Mouse (Mus musculus): Measurements from ENCODE around the gene Ube2s. TPM values are rescaled to one million over a fixed set of nuclear protein-coding genes. Genes with fewer than 3 reads are reported as not detected.

Gene Ube2s
- total RNA-seq, 1 experiment from 2014 or later: 203 TPM

GRCm38 (mm10) chr7:4782130-4782529 lies 30.3 kb downstream of the Ube2s start:
- no peak for ATAC-seq (replicated peaks; ENCODE audit: low read depth, poor library complexity, severe bottlenecking)

- ATAC-seq (replicated peaks; ENCODE audit: low read depth, poor library complexity, severe bottlenecking): 0 out of 2 replicates have a peak, but pooled peaks have one; percentile 9
Measured at GRCm38 (mm10) chr7:4779921-4780320, 32.5 kb downstream of the Ube2s start.

GRCm38 (mm10) chr7:4777851-4778637 lies 34.3 kb downstream of the Ube2s start:
- no peak for ATAC-seq (replicated peaks; ENCODE audit: low read depth, poor library complexity, severe bottlenecking)

DNA sequence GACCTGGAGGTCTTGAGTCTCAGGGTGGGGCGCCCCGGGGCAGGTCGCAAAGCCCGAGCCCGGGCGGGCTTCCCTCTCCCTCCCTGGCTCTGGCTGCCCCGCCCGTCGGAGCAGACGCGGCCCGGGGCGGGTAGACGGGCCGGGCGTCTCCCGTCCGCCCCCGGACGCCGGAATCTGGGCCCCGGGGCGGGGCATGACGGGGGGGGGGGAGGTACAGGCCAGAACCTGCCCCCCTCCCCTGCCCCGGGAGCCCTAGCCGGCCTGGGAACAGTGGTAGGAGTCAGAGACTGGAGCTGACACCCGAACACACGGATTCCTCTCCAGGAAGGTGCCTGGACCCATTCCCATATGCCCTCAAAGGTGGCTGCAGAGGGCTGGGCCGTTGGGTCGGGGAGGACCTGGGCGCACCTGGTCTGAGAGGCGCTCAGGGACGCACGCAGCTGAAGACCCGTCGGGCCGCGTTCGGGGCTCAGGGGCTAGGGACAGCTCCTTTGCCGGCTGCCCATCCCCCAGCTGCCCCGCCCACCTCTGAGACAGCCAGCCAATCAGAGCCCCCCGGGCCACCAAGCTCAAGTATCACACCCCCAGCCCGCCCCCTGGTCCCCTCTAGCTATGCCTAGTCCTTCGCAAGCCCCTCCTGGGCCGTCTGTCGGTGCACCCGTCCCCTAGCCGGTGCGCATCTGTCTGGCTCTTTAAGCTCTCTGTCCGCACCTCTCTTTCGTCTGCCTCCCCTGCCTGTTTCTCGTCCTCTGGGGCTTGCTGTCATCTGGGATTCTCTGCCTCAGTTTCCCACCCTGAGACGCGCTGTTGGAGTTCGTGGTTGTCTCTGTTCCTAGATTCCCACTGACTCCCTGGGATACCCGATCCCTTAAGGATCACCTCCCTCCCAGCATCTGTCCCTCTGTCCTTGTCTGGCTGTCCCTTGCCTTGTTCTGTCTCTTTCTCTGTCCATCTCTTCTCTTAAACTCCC lies 35.2 kb downstream of the Ube2s start:
- ATAC-seq (replicated peaks; ENCODE audit: low read depth, poor library complexity, severe bottlenecking): no peak; the same call in 1 of the 2 replicates

DNA sequence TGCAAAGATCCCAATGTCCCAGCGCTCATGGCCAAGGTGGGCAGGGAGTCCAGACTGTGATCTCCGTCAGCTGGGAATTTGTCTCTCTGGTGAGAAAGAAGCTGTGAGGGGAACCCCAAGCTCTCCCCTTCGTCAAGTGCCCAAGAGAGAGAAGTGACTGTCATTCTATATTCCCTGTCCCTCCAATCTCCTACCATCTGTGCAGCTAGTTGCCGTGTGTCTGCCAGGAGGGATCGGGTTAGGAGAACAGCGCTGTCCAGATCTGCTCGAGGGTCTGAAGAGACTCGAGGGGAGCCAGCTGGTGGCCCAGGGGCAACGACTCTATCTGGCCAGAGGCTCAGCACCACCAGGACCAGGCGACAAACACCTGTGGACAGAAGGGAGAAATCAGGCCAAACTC lies 36.3 kb downstream of the Ube2s start:
- ATAC-seq (replicated peaks; ENCODE audit: low read depth, poor library complexity, severe bottlenecking): no peak

- ATAC-seq (replicated peaks; ENCODE audit: low read depth, poor library complexity, severe bottlenecking): no peak
Measured at GRCm38 (mm10) chr7:4771202-4771601, 41.2 kb downstream of the Ube2s start, which contains the start of gene Fam71e2. Fam71e2 (minus strand) TSS chr7:4771302.

- ATAC-seq (replicated peaks; ENCODE audit: low read depth, poor library complexity, severe bottlenecking): no peak
Measured at GRCm38 (mm10) chr7:4764946-4765710, 47.3 kb downstream of the Ube2s start.

DNA sequence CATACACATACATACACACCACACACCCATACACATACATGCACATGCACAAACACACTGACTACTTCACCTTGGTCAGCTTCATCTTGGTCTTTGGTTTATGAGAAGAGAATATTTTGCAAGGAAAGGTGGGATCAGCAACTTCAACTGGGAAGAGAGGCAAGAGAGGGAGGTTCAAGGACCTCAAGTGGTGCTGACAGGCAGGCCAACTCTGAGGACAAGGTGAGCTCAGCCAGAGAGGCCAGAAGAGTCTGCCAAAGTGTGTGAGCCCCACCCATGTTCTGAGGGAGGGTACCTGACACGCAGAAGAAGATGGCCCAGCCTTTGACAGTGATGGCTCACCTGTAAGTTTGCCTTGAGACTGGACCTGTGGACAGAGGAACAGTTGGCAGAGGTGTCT lies 52.7 kb downstream of the Ube2s start:
- ATAC-seq (replicated peaks; ENCODE audit: low read depth, poor library complexity, severe bottlenecking): no peak

DNA sequence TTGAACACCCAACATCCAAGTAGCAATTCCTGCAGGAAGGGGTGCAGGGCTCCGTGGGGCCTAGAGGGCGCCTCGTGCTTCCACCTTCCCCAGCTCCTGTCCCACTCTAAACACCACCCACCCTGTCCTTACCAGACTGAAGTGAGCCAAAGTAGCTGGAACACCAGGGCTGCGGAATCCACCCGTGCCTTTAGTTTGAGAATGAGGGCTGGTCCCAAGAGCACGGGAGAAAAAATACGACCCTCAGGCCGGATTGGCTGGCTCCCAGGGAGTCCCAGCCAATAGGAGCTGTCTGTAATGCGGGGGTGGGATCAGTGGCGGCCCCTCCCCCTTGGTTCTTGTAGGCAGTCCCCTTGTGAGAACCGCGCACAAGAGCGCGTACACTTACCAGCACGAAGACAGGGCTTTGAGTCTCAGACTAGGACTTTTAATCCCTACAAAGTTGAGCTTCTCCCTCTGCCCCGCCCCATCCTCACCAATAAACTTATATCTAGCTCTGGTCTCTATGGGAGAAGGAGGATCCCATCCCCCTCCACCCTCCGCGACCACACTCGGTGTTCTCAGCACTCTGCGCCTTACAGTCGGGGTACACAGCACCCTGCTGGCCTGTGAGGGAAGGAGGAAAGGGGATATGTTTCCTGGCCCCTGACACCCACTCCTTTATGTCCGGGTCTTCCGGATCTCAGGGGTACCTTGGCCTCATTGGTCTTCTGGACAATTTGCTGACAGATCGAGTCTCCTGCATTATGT lies 59.4 kb downstream of the Ube2s start, which contains the start of gene Cox6b2:
Gene Cox6b2, minus strand, starts transcription at position 274 of the 750 bp plus-strand sequence.
- peak; percentile 84 for ATAC-seq (replicated peaks; ENCODE audit: low read depth, poor library complexity, severe bottlenecking)

GRCm38 (mm10) chr7:4751971-4752820 lies 60.2 kb downstream of the Ube2s start:
- peak; percentile 47 for ATAC-seq (replicated peaks; ENCODE audit: low read depth, poor library complexity, severe bottlenecking)

DNA sequence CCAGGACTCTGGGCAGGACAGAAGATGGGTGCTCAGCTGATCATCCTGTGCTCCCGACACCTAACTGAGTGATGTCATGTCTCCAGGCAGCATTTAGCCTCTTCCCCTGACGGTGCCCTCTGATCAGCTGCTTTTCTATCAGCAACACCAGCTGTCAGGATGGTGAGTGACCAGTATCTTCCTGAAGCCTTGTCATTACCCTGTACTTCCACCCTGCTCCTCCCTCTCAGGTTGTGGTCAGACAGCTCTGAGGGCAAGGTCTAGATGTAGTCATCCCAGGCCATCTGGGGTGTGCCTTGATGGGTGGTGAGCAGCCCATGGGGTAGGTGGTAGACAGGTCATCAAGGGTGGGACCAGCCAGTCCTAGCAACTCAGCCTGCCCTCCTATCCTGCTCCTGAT lies 63.2 kb downstream of the Ube2s start:
- ATAC-seq (replicated peaks; ENCODE audit: low read depth, poor library complexity, severe bottlenecking): no peak

DNA sequence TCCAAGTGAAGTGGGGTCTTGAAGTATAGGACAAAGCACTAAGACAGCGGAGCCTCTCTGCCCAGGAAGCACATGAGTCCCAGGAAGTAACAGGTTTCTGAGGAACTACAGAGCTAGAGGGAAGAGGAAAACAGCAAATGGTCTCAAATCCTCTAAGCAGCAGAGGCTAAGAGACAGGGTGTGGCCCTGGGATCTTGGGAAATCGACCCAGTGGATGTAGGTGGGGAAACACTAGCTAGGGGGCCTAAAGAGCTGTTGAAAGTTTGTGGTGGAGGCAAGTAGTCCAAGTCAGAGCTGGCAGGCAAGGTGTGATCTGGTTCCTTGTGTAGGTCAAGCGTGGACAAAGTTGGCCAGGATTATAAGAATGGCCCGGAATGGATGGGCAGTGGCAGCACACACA lies 64.1 kb downstream of the Ube2s start:
- no peak for ATAC-seq (replicated peaks; ENCODE audit: low read depth, poor library complexity, severe bottlenecking)

- peak; percentile 16; the same call in 1 of the 2 replicates for ATAC-seq (replicated peaks; ENCODE audit: low read depth, poor library complexity, severe bottlenecking)
Measured at GRCm38 (mm10) chr7:4747156-4747899, 65.1 kb downstream of the Ube2s start.

DNA sequence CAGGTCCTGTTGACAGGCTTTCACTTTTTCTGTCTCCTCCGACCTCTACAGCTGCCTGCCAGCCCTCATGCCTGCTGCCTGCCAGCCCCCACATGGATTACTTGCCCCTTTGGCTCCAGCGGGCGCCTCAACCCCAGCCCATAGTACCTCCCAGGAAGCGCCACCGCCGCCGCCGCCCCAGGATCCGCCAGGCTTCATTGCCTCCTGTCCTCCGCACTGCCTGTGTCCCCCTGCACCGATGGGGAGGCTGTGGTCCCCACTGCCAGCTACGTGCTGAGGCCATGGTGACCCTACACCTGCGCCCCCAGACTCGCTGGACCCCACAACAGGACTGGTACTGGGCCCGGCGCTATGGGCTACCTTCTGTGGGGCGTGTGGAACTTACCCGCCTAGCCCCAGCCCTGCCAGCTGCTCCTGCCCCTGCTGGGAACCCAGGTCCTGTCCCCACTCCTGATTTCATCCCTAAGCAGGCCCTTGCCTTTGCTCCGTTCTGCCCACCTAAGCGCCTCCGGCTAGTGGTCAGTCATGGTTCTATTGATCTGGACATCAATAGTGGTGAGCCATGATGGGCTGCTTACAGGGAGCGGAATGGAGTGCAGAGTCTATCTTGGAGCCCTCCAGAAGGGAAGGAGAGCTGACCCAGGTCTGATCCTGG lies 65.9 kb downstream of the Ube2s start:
- ATAC-seq (replicated peaks; ENCODE audit: low read depth, poor library complexity, severe bottlenecking): no peak

- ATAC-seq (replicated peaks; ENCODE audit: low read depth, poor library complexity, severe bottlenecking): no peak
Measured at GRCm38 (mm10) chr7:4744886-4745285, 67.5 kb downstream of the Ube2s start.

Measured in common myeloid progenitor, adult 5-6 weeks (primary cell).